Mouse (Mus musculus) spleen, adult 2 months (tissue): Measurements from ENCODE around the gene Sdsl.

ENCODE experiments used
- CTCF ChIP-seq: fragments of 200-500 bp; IDR thresholded peaks from 2 replicates; pipeline ENCODE4 v1.5.1; 2011; ENCODE audit warnings: mild to moderate bottlenecking, inconsistent platforms; ENCODE audit not compliant: insufficient read depth, insufficient read length, insufficient replicate concordance; ENCODE audit errors: extremely low read depth
- POLR2A ChIP-seq: fragments of 200-500 bp; IDR thresholded peaks from 2 replicates; pipeline ENCODE4 v1.6.1; 2011; ENCODE audit warnings: low read depth, low read length, inconsistent platforms

DNA sequence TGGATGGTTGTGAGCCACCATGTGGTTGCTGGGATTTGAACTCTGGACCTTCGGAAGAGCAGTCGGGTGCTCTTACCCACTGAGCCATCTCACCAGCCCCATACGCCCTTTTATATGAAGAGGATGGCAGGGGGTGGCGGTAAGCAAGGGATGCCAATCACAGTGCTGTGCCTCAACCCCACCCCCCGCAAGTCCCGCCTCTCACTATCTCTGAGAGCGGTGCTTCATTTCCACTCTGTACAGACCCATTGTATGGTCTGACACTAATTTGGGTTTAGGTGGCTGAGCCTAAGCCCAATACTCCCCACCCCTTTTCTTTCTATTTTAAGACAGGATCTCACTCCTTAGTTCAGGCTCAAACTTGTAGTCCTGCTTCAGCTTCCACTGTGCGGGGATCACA is 3.3 kb upstream of the Sdsl start:
- TF ChIP-seq CTCF (no peak), POLR2A (no peak)
